Mouse (Mus musculus) forebrain, embryonic 16.5 days (tissue): ENCODE results near the gene Lrmda. TPM values are rescaled to one million over a fixed set of nuclear protein-coding genes. Genes with fewer than 3 reads are reported as not detected.
A peak's percentile ranks its signal among the peaks of the same experiment; 100 is the strongest.

Experiments
- ATAC-seq: fragments of 200-750 bp; cut with Nextera tagmentation; 2 replicates; pipeline ENCODE4 v1.8.0; 2017; ENCODE audit warnings: mild to moderate bottlenecking, moderate library complexity
- H3K27ac ChIP-seq: fragments of 300-500 bp; sonication (generic); 2 replicates; pipeline ENCODE4 v1.5.1; 2014; ENCODE audit warnings: low read length, control low read depth
- H3K27me3 ChIP-seq: fragments of 300-500 bp; sonication (generic); replicated peaks from 2 replicates; pipeline ENCODE4 v1.6.1; 2014; ENCODE audit warnings: low read length; ENCODE audit not compliant: control insufficient read depth, insufficient read depth
- H3K36me3 ChIP-seq: fragments of 300-500 bp; sonication (generic); 2 replicates; pipeline ENCODE4 v1.6.1; 2014; ENCODE audit not compliant: control insufficient read depth, insufficient read depth
- H3K4me1 ChIP-seq: fragments of 300-500 bp; sonication (generic); replicated peaks from 2 replicates; pipeline ENCODE4 v1.6.1; 2014; ENCODE audit warnings: low read length; ENCODE audit not compliant: control insufficient read depth, insufficient read depth
- H3K4me2 ChIP-seq: fragments of 300-500 bp; sonication (generic); 2 replicates; pipeline ENCODE4 v1.6.1; 2014; ENCODE audit warnings: mild to moderate bottlenecking, low read length, control low read depth
- H3K4me3 ChIP-seq: fragments of 300-500 bp; sonication (generic); replicated peaks from 2 replicates; pipeline ENCODE4 v1.5.1; 2014; ENCODE audit warnings: mild to moderate bottlenecking, low read length, control low read depth
- H3K9ac ChIP-seq: fragments of 300-500 bp; sonication (generic); replicated peaks from 2 replicates; pipeline ENCODE4 v1.6.1; 2014; ENCODE audit warnings: low read depth, low read length, control low read depth
- H3K9me3 ChIP-seq: fragments of 300-500 bp; sonication (generic); 2 replicates; pipeline ENCODE4 v1.6.1; 2016; ENCODE audit warnings: low read length; ENCODE audit not compliant: control insufficient read depth
- WGBS: fragments of 180-500 bp; shearing (Covaris S2); extraction: QIAGEN DNeasy Blood & Tissue Kit; methylation state at CpG from one replicate; pipeline ENCODE4 v1.1.7; 2014; 5-methylcytosine and 5-hydroxymethylcytosine counted together
- polyA plus RNA-seq: library from polyadenylated mRNA; unstranded; fragments of >200 nt; fragmentation: Nextera tagmentation; extraction: Ambion mirVana; gene quantifications from 2 replicates; pipeline ENCODE4 v1.2.1, GENCODE M21; 2015

Gene Lrmda
- polyA plus RNA-seq, 1 experiment from 2014 or later = not detected

GRCm38 (mm10) chr14:22887182-22887581 is 867.7 kb downstream of the Lrmda start:
- Histone ChIP-seq H3K27ac (no peak overlapping the region), H3K4me2 (no peak overlapping the region), H3K9ac (no peak overlapping the region), H3K36me3 (no peaks in the 10 kb centered on the region), H3K27me3 (no peaks in the 10 kb centered on the region), H3K4me1 (no peaks in the 10 kb centered on the region), H3K4me3 (no peak overlapping the region), H3K9me3 (no peaks in the 10 kb centered on the region)
- 84% methylated on average over 3 of the region's 3 CpGs for whole genome bisulfite sequencing
- no peak for ATAC-seq

- Histone ChIP-seq H3K36me3 (no peaks in the 10 kb centered on the region), H3K27ac (no peak overlapping the region), H3K9ac (no peak overlapping the region), H3K4me2 (no peak overlapping the region), H3K4me1 (no peaks in the 10 kb centered on the region), H3K9me3 (no peaks in the 10 kb centered on the region), H3K27me3 (no peaks in the 10 kb centered on the region), H3K4me3 (no peak overlapping the region)
- ATAC-seq = no peak
- WGBS = 91% methylated on average over 1 of the region's 1 CpGs
These were observed 879.8 kb downstream of the Lrmda start for GRCm38 (mm10) chr14:22899312-22899711.

DNA sequence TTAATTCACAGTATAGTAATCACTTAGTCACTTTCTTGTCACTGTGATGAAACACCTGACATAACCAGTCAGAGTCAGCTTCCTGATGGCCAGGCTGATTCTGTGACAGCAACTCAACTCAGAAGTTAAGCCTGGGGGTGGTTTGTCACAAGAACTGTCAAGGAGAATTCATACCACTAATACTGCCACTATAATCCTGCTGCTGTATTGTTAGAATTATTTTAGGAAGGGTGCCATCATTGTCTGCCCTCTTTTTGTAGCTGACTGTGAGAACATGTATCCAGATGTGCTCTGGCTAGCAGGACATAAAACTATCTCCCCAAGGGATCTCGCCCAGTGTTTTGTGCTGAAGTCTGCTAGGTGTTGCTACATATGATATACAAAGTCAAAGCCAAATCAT is 882.6 kb downstream of the Lrmda start:
- Histone ChIP-seq H3K4me2 (no peak overlapping the region), H3K27ac (no peak overlapping the region), H3K36me3 (no peaks in the 10 kb centered on the region), H3K9me3 (no peaks in the 10 kb centered on the region), H3K9ac (no peak overlapping the region), H3K4me1 (peaks cover 6% of the 10 kb centered on the region), H3K4me3 (no peak overlapping the region), H3K27me3 (no peaks in the 10 kb centered on the region)
- WGBS = 89% methylated on average over 1 of the region's 1 CpGs
- ATAC-seq = no peak

DNA sequence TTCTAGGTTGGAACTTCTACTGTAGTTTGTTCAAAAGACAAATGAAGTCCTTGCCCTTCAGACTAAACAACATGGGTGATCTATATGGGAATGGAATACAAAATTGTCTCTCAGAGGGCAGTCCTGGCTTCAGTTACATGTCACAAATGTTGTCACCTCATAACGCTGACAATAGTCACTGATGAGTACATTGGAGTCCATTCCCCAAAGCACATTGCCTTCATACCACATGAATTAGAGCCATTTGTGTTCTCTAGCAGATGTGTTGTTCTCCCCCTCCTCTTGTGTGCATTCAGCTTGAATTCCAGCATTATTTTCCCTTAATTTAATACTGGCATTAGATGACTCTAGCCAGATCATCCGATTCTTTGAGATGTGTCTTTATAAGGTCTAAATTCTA is 883.4 kb downstream of the Lrmda start:
- Histone ChIP-seq H3K9ac (no peak overlapping the region), H3K9me3 (no peaks in the 10 kb centered on the region), H3K27me3 (no peaks in the 10 kb centered on the region), H3K4me3 (no peak overlapping the region), H3K4me2 (no peak overlapping the region), H3K27ac (no peak overlapping the region), H3K4me1 (peaks cover 9% of the 10 kb centered on the region), H3K36me3 (no peaks in the 10 kb centered on the region)
- WGBS = 95% methylated on average over 2 of the region's 2 CpGs
- ATAC-seq = no peak

GRCm38 (mm10) chr14:22905741-22906667 is 886.5 kb downstream of the Lrmda start:
- WGBS = 74% methylated on average over 7 of the region's 7 CpGs
- Histone ChIP-seq H3K36me3 (no peaks in the 10 kb centered on the region), H3K9ac (no peak overlapping the region), H3K4me2 (no peak overlapping the region), H3K9me3 (no peaks in the 10 kb centered on the region), H3K27ac (no peak overlapping the region), H3K27me3 (no peaks in the 10 kb centered on the region), H3K4me3 (no peak overlapping the region), H3K4me1 (peaks cover 9% of the 10 kb centered on the region)
- peak; percentile 63 for ATAC-seq

GRCm38 (mm10) chr14:22906716-22907115 is 887.2 kb downstream of the Lrmda start:
- ATAC-seq = peak; percentile 78
- H3K27me3 ChIP-seq = no peaks in the 10 kb centered on the region
- no peak overlapping the region for H3K4me3 ChIP-seq
- peaks cover 9% of the 10 kb centered on the region for H3K4me1 ChIP-seq
- H3K9me3 ChIP-seq = no peaks in the 10 kb centered on the region
- H3K9ac ChIP-seq = no peak overlapping the region
- no peaks in the 10 kb centered on the region for H3K36me3 ChIP-seq
- WGBS = 47% methylated on average over 4 of the region's 4 CpGs
- no peak overlapping the region for H3K27ac ChIP-seq
- H3K4me2 ChIP-seq = no peak overlapping the region

DNA sequence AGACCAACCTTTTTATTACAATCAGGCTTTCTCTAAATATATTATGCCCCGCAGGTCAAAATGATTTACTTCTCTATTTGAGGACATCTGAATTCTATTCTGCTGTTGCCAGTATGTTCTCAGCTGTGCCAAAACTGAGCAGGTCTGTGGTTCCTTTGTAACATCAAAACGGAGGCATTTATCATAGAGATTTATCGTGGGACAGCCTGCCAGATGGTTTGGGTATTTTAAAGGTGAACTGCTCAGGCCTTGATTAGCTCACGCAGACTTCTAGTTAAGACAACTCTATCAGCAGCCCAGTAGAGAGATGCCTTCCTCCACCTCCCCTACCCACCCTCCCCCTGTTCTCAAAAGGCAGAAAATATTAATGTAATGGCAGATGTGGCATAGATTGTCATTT is 887.7 kb downstream of the Lrmda start:
- no peaks in the 10 kb centered on the region for H3K9me3 ChIP-seq
- no peak; the same call in 1 of the 2 replicates for ATAC-seq
- H3K36me3 ChIP-seq = no peaks in the 10 kb centered on the region
- peaks cover 9% of the 10 kb centered on the region for H3K4me1 ChIP-seq
- no peaks in the 10 kb centered on the region for H3K27me3 ChIP-seq
- no peak overlapping the region for H3K9ac ChIP-seq
- no peak overlapping the region for H3K4me3 ChIP-seq
- 45% methylated on average over 4 of the region's 4 CpGs for WGBS
- no peak overlapping the region for H3K4me2 ChIP-seq
- H3K27ac ChIP-seq = no peak overlapping the region

DNA sequence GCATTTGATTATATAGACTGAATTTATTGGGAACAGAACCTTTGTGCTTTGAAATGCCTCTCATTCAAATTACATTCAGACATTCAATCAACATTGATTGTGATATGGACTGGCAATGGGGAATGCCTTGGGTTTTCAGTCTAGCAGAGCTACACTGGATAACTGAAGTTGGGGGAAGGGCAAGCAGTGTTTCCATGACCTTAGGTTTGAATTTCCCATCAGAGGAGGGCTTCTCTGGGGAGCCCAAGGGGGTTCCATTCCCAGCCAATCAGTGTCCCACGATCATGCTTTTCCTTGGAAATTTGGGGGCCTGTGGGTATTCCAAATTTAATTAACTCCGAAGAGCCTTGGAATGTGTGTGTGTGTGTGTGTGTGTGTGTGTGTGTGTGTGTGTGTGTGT is 888.5 kb downstream of the Lrmda start:
- 79% methylated on average over 2 of the region's 2 CpGs for WGBS
- Histone ChIP-seq H3K27me3 (no peaks in the 10 kb centered on the region), H3K4me1 (peaks cover 9% of the 10 kb centered on the region), H3K4me3 (no peak overlapping the region), H3K9me3 (no peaks in the 10 kb centered on the region), H3K9ac (no peak overlapping the region), H3K27ac (no peak overlapping the region), H3K4me2 (no peak overlapping the region), H3K36me3 (no peaks in the 10 kb centered on the region)
- ATAC-seq = no peak

DNA sequence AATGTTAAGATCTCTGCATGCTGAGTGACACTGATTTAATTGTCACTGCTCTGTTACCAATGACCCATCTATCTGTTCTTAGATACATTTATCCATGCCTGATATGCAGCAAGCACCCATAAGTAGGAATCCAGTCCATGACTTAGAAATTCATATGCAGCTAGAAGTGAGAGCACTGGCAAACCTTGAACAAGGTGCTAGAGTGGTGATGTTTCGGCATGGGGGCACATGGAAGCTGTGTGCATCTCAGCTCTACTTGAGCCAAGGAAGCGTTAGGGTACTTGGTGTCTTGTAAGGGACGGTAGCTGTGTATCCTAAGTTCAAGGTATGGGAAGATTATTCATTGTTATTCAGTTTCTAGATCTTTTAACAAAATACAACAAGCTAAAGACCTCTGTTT is 896.0 kb downstream of the Lrmda start:
- H3K27me3 ChIP-seq = no peaks in the 10 kb centered on the region
- H3K4me3 ChIP-seq = no peak overlapping the region
- 95% methylated on average over 3 of the region's 3 CpGs for WGBS
- H3K4me2 ChIP-seq = no peak overlapping the region
- ATAC-seq = no peak
- H3K36me3 ChIP-seq = no peaks in the 10 kb centered on the region
- H3K4me1 ChIP-seq = no peaks in the 10 kb centered on the region
- H3K9me3 ChIP-seq = no peaks in the 10 kb centered on the region
- H3K9ac ChIP-seq = no peak overlapping the region
- H3K27ac ChIP-seq = no peak overlapping the region
